8 mouse cellular contexts compared by ENCODE assay signal in the genomic region with DNA sequence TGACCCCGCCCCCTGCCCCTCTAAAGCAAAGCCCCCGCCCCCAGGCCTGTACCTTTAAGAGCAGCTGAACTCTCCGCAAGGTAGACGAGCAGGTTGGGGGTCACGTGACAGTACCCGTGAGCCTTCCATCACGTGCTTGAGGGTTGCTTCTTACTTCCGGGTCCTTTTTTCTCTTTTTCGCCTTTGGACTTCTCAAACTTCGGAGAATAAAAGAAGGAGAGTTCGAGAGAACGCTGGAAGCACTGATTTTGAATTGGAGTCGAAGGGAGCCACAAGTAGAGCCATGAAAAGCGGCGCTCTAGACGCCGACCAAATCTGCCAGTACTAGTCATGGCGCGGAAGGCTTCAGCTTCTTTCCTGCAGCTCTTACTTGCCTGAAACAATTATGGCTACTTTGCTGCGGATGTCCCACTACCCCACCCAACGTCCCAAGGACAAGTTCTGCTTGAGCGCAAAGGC. TPM values are rescaled to one million over a fixed set of nuclear protein-coding genes. Genes with fewer than 3 reads are reported as not detected.
A peak's percentile ranks its signal among the peaks of the same experiment; 100 is the strongest.
DNase-seq lines count a peak whose midpoint lies in the region; ATAC-seq and TF ChIP-seq lines count a peak whose summit lies in the region.

No protein-coding gene starts in this region.

- H3K4me2 ChIP-seq in heart, embryonic 13.5 days, result peak overlapping the region; percentile 90
- H3K4me2 ChIP-seq in kidney, postnatal 0 days (ENCODE audit: low read length), result peak overlapping the region; percentile 61

- H3K9ac ChIP-seq in heart, embryonic 13.5 days, result peak overlapping the region; percentile 82
- H3K9ac ChIP-seq in kidney, postnatal 0 days (ENCODE audit: low read depth, low read length), result peak overlapping the region; percentile 56
- H3K9ac ChIP-seq in liver, adult 2 months (ENCODE audit: low read depth, low read length), result peak overlapping the region; percentile 67

- H3K79me2 ChIP-seq in liver, adult 2 months (ENCODE audit: control insufficient read depth, insufficient read depth, low read length), result no peaks in the 10 kb centered on the region

- peak; percentile 78 for ATAC-seq in erythroid progenitor cell, adult 5-6 weeks (replicated peaks; ENCODE audit: low FRiP score, poor library complexity, severe bottlenecking)
- ATAC-seq in heart, embryonic 13.5 days (ENCODE audit: extremely low read depth, insufficient number of reproducible peaks, low FRiP score, low TSS enrichment), result peak; percentile 82
- ATAC-seq in kidney, postnatal 0 days (replicated peaks; ENCODE audit: low FRiP score, low read depth), result peak; percentile 82
- peak; percentile 54 for ATAC-seq in monocyte, adult 5-6 weeks (replicated peaks; ENCODE audit: insufficient number of reproducible peaks, low FRiP score, low TSS enrichment, poor library complexity, severe bottlenecking)

- H3K9me3 ChIP-seq in heart, embryonic 13.5 days, result no peaks in the 10 kb centered on the region
- H3K9me3 ChIP-seq in kidney, postnatal 0 days (replicated peaks; ENCODE audit: low read length), result no peaks in the 10 kb centered on the region

- no peak for TF ChIP-seq CTCF in kidney, postnatal 0 days (IDR thresholded peaks at IDR 0.05; ENCODE audit: low read depth)
- TF ChIP-seq CTCF in liver, adult 2 months (IDR thresholded peaks at IDR 0.05; ENCODE audit: low read depth, low read length), result no peak

- peaks cover 5% of the 10 kb centered on the region; the same call in 1 of the 2 replicates for H3K4me1 ChIP-seq in brown adipose tissue, adult 24 weeks (ENCODE audit: control insufficient read depth, insufficient read depth, insufficient read length, low read length)
- peaks cover 22% of the 10 kb centered on the region for H3K4me1 ChIP-seq in heart, embryonic 13.5 days
- H3K4me1 ChIP-seq in kidney, postnatal 0 days (replicated peaks; ENCODE audit: insufficient read depth, low read length), result no peaks in the 10 kb centered on the region; the same call in 1 of the 2 replicates
- H3K4me1 ChIP-seq in liver, adult 2 months (ENCODE audit: control insufficient read depth, insufficient read depth, low read length), result no peaks in the 10 kb centered on the region

- peak; percentile 91 for DNase-seq in CD4-positive helper T cell, adult 2 months (ENCODE audit: low read depth, low spot score)
- peak; percentile 93 for DNase-seq in kidney, postnatal 0 days (ENCODE audit: low spot score)
- DNase-seq in liver, adult 2 months (ENCODE audit: extremely low read depth, low read depth, low spot score), result peak; percentile 87
- peak; percentile 82 to 89 for DNase-seq in spleen, postnatal 36 days (ENCODE audit: low spot score in 2 of 2)

- H3K4me3 ChIP-seq in brown adipose tissue, adult 24 weeks (ENCODE audit: insufficient read depth, low read depth, low read length), result peak overlapping the region; percentile 66
- H3K4me3 ChIP-seq in heart, embryonic 13.5 days, result peak overlapping the region; percentile 66
- peak overlapping the region; percentile 52 for H3K4me3 ChIP-seq in kidney, postnatal 0 days (replicated peaks; ENCODE audit: low read depth, low read length)
- peak overlapping the region; percentile 58 for H3K4me3 ChIP-seq in liver, adult 2 months (ENCODE audit: insufficient read depth, low read depth, low read length)

- WGBS in heart, embryonic 13.5 days, result under 1% methylated on average over 22 of the region's 22 CpGs
- WGBS in kidney, postnatal 0 days, result under 1% methylated on average over 22 of the region's 22 CpGs
- WGBS in liver, adult 2 months, result under 1% methylated on average over 22 of the region's 22 CpGs

- peak overlapping the region; percentile 90 for H3K27ac ChIP-seq in brown adipose tissue, adult 24 weeks (replicated peaks; ENCODE audit: low read depth, low read length)
- peak overlapping the region; percentile 81 for H3K27ac ChIP-seq in heart, embryonic 13.5 days (replicated peaks)
- peak overlapping the region; percentile 89 for H3K27ac ChIP-seq in kidney, postnatal 0 days
- H3K27ac ChIP-seq in liver, adult 2 months (replicated peaks; ENCODE audit: insufficient read depth, low read depth, low read length), result peak overlapping the region; percentile 89

- H3K27me3 ChIP-seq in heart, embryonic 13.5 days (replicated peaks), result peaks cover 35% of the 10 kb centered on the region
- H3K27me3 ChIP-seq in kidney, postnatal 0 days (ENCODE audit: insufficient read depth, low read length), result no peaks in the 10 kb centered on the region
- H3K27me3 ChIP-seq in liver, adult 2 months (ENCODE audit: control insufficient read depth, insufficient read depth, low read length), result no peaks in the 10 kb centered on the region

- no peak for TF ChIP-seq POLR2A in liver, adult 2 months (IDR thresholded peaks at IDR 0.05; ENCODE audit: extremely low read depth, insufficient read depth, low read length)

- H3K36me3 ChIP-seq in heart, embryonic 13.5 days, result peaks cover 12% of the 10 kb centered on the region
- H3K36me3 ChIP-seq in kidney, postnatal 0 days (ENCODE audit: insufficient read depth, low read length), result 0 out of 2 replicates have a peak, but pooled peaks cover 3% of the 10 kb centered on the region
- H3K36me3 ChIP-seq in liver, adult 2 months (ENCODE audit: control insufficient read depth, insufficient read depth, low read length), result no peaks in the 10 kb centered on the region

RNA-seq across cellular contexts. Expression of gene Apobr, which starts 1.5 kb away (rescaled TPM):
- polyA plus RNA-seq in brown adipose tissue, adult 24 weeks (2012; ENCODE audit: insufficient read depth, insufficient read length, missing spikeins), result 5.8 and 12.6 TPM in 2 replicates
- total RNA-seq in erythroid progenitor cell, adult 5-6 weeks (2015; ENCODE audit: low replicate concordance), result 5.9 and 12.3 TPM in 2 replicates
- total RNA-seq in erythroid progenitor cell, adult 5-6 weeks (2017; ENCODE audit: low replicate concordance), result 3.2 and 6.1 TPM in 2 replicates
- polyA plus RNA-seq in heart, embryonic 13.5 days (2015; fragmentation: Nextera tagmentation; extraction: Ambion mirVana), result 0.15 and 0.33 TPM in 2 replicates
- 1.2 and 1.3 TPM in 2 replicates for polyA plus RNA-seq in kidney, postnatal 0 days (2015; fragmentation: Nextera tagmentation; extraction: Ambion mirVana)
- total RNA-seq in liver, adult 2 months (2014; rRNA removed), result 0.74 and 1.6 TPM in 2 replicates
- 0.58 and 1.0 TPM in 2 replicates for polyA plus RNA-seq in liver, adult 2 months (2012; rRNA removed)
- total RNA-seq in monocyte, adult 5-6 weeks (2017), result 124 to 141 TPM (median 133 TPM) in 3 replicates

RNA-seq across cellular contexts. Expression of gene Cln3, which starts 2.3 kb away (rescaled TPM):
- polyA plus RNA-seq in brown adipose tissue, adult 24 weeks (2012; ENCODE audit: insufficient read depth, insufficient read length, missing spikeins), result 16.1 and 18.9 TPM in 2 replicates
- 2.9 and 17.2 TPM in 2 replicates for total RNA-seq in erythroid progenitor cell, adult 5-6 weeks (2015; ENCODE audit: low replicate concordance)
- total RNA-seq in erythroid progenitor cell, adult 5-6 weeks (2017; ENCODE audit: low replicate concordance), result 1.9 and 3.9 TPM in 2 replicates
- polyA plus RNA-seq in heart, embryonic 13.5 days (2015; fragmentation: Nextera tagmentation; extraction: Ambion mirVana), result 19.4 and 22.1 TPM in 2 replicates
- polyA plus RNA-seq in kidney, postnatal 0 days (2015; fragmentation: Nextera tagmentation; extraction: Ambion mirVana), result 34.4 and 36.9 TPM in 2 replicates
- 7.1 and 9.5 TPM in 2 replicates for total RNA-seq in liver, adult 2 months (2014; rRNA removed)
- polyA plus RNA-seq in liver, adult 2 months (2012; rRNA removed), result 40.9 and 57.0 TPM in 2 replicates
- 74.9 to 128 TPM (median 92.8 TPM) in 3 replicates for total RNA-seq in monocyte, adult 5-6 weeks (2017)

RNA-seq across cellular contexts. Expression of gene Il27, which starts 11.5 kb away (rescaled TPM):
- not detected in 2 replicates for polyA plus RNA-seq in brown adipose tissue, adult 24 weeks (2012; ENCODE audit: insufficient read depth, insufficient read length, missing spikeins)
- total RNA-seq in erythroid progenitor cell, adult 5-6 weeks (2015; ENCODE audit: low replicate concordance), result 1.3 TPM in 1 of 2 replicates, not detected in the other
- total RNA-seq in erythroid progenitor cell, adult 5-6 weeks (2017; ENCODE audit: low replicate concordance), result not detected in 2 replicates
- not detected in 2 replicates for polyA plus RNA-seq in heart, embryonic 13.5 days (2015; fragmentation: Nextera tagmentation; extraction: Ambion mirVana)
- not detected in 2 replicates for polyA plus RNA-seq in kidney, postnatal 0 days (2015; fragmentation: Nextera tagmentation; extraction: Ambion mirVana)
- not detected in 2 replicates for total RNA-seq in liver, adult 2 months (2014; rRNA removed)
- 0.31 TPM in 1 of 2 replicates, not detected in the other for polyA plus RNA-seq in liver, adult 2 months (2012; rRNA removed)
- total RNA-seq in monocyte, adult 5-6 weeks (2017), result 8.3 to 10.4 TPM (median 9.8 TPM) in 3 replicates

RNA-seq across cellular contexts. Expression of gene Eif3c, which starts 17.1 kb away (rescaled TPM):
- 108 and 123 TPM in 2 replicates for polyA plus RNA-seq in brown adipose tissue, adult 24 weeks (2012; ENCODE audit: insufficient read depth, insufficient read length, missing spikeins)
- total RNA-seq in erythroid progenitor cell, adult 5-6 weeks (2015; ENCODE audit: low replicate concordance), result 42.3 and 63.8 TPM in 2 replicates
- 77.8 and 113 TPM in 2 replicates for total RNA-seq in erythroid progenitor cell, adult 5-6 weeks (2017; ENCODE audit: low replicate concordance)
- polyA plus RNA-seq in heart, embryonic 13.5 days (2015; fragmentation: Nextera tagmentation; extraction: Ambion mirVana), result 129 and 135 TPM in 2 replicates
- polyA plus RNA-seq in kidney, postnatal 0 days (2015; fragmentation: Nextera tagmentation; extraction: Ambion mirVana), result 213 and 217 TPM in 2 replicates
- 79.4 and 85.6 TPM in 2 replicates for total RNA-seq in liver, adult 2 months (2014; rRNA removed)
- polyA plus RNA-seq in liver, adult 2 months (2012; rRNA removed), result 54.2 and 64.1 TPM in 2 replicates
- 127 to 175 TPM (median 140 TPM) in 3 replicates for total RNA-seq in monocyte, adult 5-6 weeks (2017)

RNA-seq across cellular contexts. Expression of gene Nupr1, which starts 47.4 kb away (rescaled TPM):
- polyA plus RNA-seq in brown adipose tissue, adult 24 weeks (2012; ENCODE audit: insufficient read depth, insufficient read length, missing spikeins), result 89.5 and 149 TPM in 2 replicates
- total RNA-seq in erythroid progenitor cell, adult 5-6 weeks (2015; ENCODE audit: low replicate concordance), result 2.5 TPM in 1 of 2 replicates, not detected in the other
- total RNA-seq in erythroid progenitor cell, adult 5-6 weeks (2017; ENCODE audit: low replicate concordance), result 1.2 and 15.8 TPM in 2 replicates
- polyA plus RNA-seq in heart, embryonic 13.5 days (2015; fragmentation: Nextera tagmentation; extraction: Ambion mirVana), result 6.2 and 9.3 TPM in 2 replicates
- polyA plus RNA-seq in kidney, postnatal 0 days (2015; fragmentation: Nextera tagmentation; extraction: Ambion mirVana), result 24.5 and 24.8 TPM in 2 replicates
- total RNA-seq in liver, adult 2 months (2014; rRNA removed), result 3.0 and 3.2 TPM in 2 replicates
- 1.2 TPM in 2 replicates for polyA plus RNA-seq in liver, adult 2 months (2012; rRNA removed)
- 212 to 314 TPM (median 272 TPM) in 3 replicates for total RNA-seq in monocyte, adult 5-6 weeks (2017)

Comparison
In these comparisons a context has a peak if more than half of its experiments do, and no peak if none do; other contexts are left out.
1. Peak in every context shown above with its lines: DNase-seq, ATAC-seq, H3K4me3 ChIP-seq and H3K27ac ChIP-seq.